ENCODE assay signal across 8 mouse cellular contexts in genomic region chr10:28074653-28075451, GRCm38 (mm10). TPM values are rescaled to one million over a fixed set of nuclear protein-coding genes. Genes with fewer than 3 reads are reported as not detected.
DNase-seq lines count a peak whose midpoint lies in the region; ATAC-seq and TF ChIP-seq lines count a peak whose summit lies in the region.

Ptprk (plus strand) TSS chr10:28074820.

- under 1% methylated on average over 76 of the region's 77 CpGs for WGBS in forebrain, postnatal 0 days
- WGBS in liver, postnatal 0 days (ENCODE audit: insufficient replicate concordance), result under 1% methylated on average over 59 of the region's 77 CpGs

- peak; percentile 65 for TF ChIP-seq POLR2A in ES-Bruce4 (IDR thresholded peaks at IDR 0.05; ENCODE audit: insufficient read depth, low read length)

- no peak for TF ChIP-seq EP300 in ES-Bruce4 (IDR thresholded peaks at IDR 0.05; ENCODE audit: insufficient read depth, low read depth, low read length)
- TF ChIP-seq EP300 in liver, postnatal 0 days (IDR thresholded peaks at IDR 0.05; ENCODE audit: low read depth), result no peak

- H3K9me3 ChIP-seq in ES-Bruce4 (replicated peaks; ENCODE audit: control insufficient read depth, insufficient read depth, low read length, poor library complexity, severe bottlenecking), result no peaks in the 10 kb centered on the region
- H3K9me3 ChIP-seq in forebrain, postnatal 0 days (ENCODE audit: low read length), result no peaks in the 10 kb centered on the region
- no peaks in the 10 kb centered on the region for H3K9me3 ChIP-seq in liver, postnatal 0 days (ENCODE audit: low read length)

- H3K27ac ChIP-seq in ES-Bruce4 (ENCODE audit: insufficient read depth, low read length), result peak within 1 kb of the TSS; percentile 77
- peak within 1 kb of the TSS; percentile 87 for H3K27ac ChIP-seq in forebrain, postnatal 0 days (ENCODE audit: low read depth, low read length)
- H3K27ac ChIP-seq in liver, postnatal 0 days (ENCODE audit: low read depth), result peak within 1 kb of the TSS; percentile 88

- TF ChIP-seq CTCF in ES-Bruce4 (IDR thresholded peaks at IDR 0.05; ENCODE audit: low read depth, low read length), result peak; percentile 15
- TF ChIP-seq CTCF in forebrain, postnatal 0 days (IDR thresholded peaks at IDR 0.05; ENCODE audit: low read depth), result 0 out of 2 replicates have a peak, but pooled peaks have one; percentile 8
- TF ChIP-seq CTCF in liver, postnatal 0 days (IDR thresholded peaks at IDR 0.05; ENCODE audit: low read depth), result no peak

- peak within 1 kb of the TSS; percentile 86 for H3K9ac ChIP-seq in ES-Bruce4 (ENCODE audit: low read depth, poor library complexity, severe bottlenecking)
- H3K9ac ChIP-seq in forebrain, postnatal 0 days, result peak within 1 kb of the TSS; percentile 85
- peak within 1 kb of the TSS; percentile 81 for H3K9ac ChIP-seq in liver, postnatal 0 days (replicated peaks)

- H3K4me1 ChIP-seq in ES-Bruce4 (ENCODE audit: control insufficient read depth, insufficient read depth, low read length), result no peaks in the 10 kb centered on the region
- H3K4me1 ChIP-seq in forebrain, postnatal 0 days (ENCODE audit: insufficient read depth), result peaks cover 8% of the 10 kb centered on the region; the same call in 1 of the 2 replicates
- H3K4me1 ChIP-seq in liver, postnatal 0 days (ENCODE audit: insufficient read depth), result peaks cover 3% of the 10 kb centered on the region; the same call in 1 of the 2 replicates

- peak within 1 kb of the TSS; percentile 69 for H3K4me2 ChIP-seq in forebrain, postnatal 0 days (ENCODE audit: low read depth)
- peak within 1 kb of the TSS; percentile 75 for H3K4me2 ChIP-seq in liver, postnatal 0 days (ENCODE audit: low read depth, low read length)

- intact Hi-C loops in heart, postnatal 25 days (cut with DNase I), result loop anchor here (2.0 to 5.0 kb wide), 2 partner anchors 38 to 92 kb away; no protein-coding TSS in a partner anchor

- peak; percentile 49 for DNase-seq in cerebellum, adult 11-12 months
- DNase-seq in forebrain, postnatal 0 days, result peak; percentile 92
- peak; percentile 91 for DNase-seq in heart, postnatal 25 days (ENCODE audit: low spot score)
- peak; percentile 87 to 94 for DNase-seq in layer of hippocampus, adult 18-20 months (ENCODE audit: low spot score in 2 of 2)
- DNase-seq in liver, postnatal 0 days, result peak; percentile 89
- peak; percentile 91 for DNase-seq in ovary, adult 18-20 months (ENCODE audit: low spot score)
- DNase-seq in thymus, postnatal 25 days, result peak; percentile 40

- H3K27me3 ChIP-seq in ES-Bruce4 (ENCODE audit: control insufficient read depth, insufficient read depth, low read length, poor library complexity, severe bottlenecking), result no peaks in the 10 kb centered on the region
- no peaks in the 10 kb centered on the region for H3K27me3 ChIP-seq in forebrain, postnatal 0 days (ENCODE audit: insufficient read depth, low read length)
- H3K27me3 ChIP-seq in liver, postnatal 0 days (ENCODE audit: insufficient read depth, low read length), result 0 out of 2 replicates have a peak, but pooled peaks cover 4% of the 10 kb centered on the region

- H3K4me3 ChIP-seq in ES-Bruce4 (ENCODE audit: low read depth, low read length), result peak within 1 kb of the TSS; percentile 94
- peak within 1 kb of the TSS; percentile 73 for H3K4me3 ChIP-seq in forebrain, postnatal 0 days (ENCODE audit: low read depth, low read length)
- peak within 1 kb of the TSS; percentile 66 for H3K4me3 ChIP-seq in liver, postnatal 0 days (ENCODE audit: low read depth, low read length)

- no peaks in the 10 kb centered on the region for H3K36me3 ChIP-seq in ES-Bruce4 (ENCODE audit: control insufficient read depth, insufficient read depth, low read length, poor library complexity, severe bottlenecking)
- H3K36me3 ChIP-seq in forebrain, postnatal 0 days (ENCODE audit: insufficient read depth), result no peaks in the 10 kb centered on the region
- no peaks in the 10 kb centered on the region for H3K36me3 ChIP-seq in liver, postnatal 0 days (replicated peaks; ENCODE audit: insufficient read depth, low read length)

- peak; percentile 97 for ATAC-seq in forebrain, postnatal 0 days
- peak; percentile 97 for ATAC-seq in liver, postnatal 0 days

RNA-seq across cellular contexts. Expression of gene Ptprk, which starts in this region (rescaled TPM):
- 48.9 and 52.5 TPM in 2 replicates for polyA plus RNA-seq in ES-Bruce4 (2011; ENCODE audit: insufficient read depth, insufficient read length, low read depth, missing spikeins)
- total RNA-seq in forebrain, postnatal 0 days (2014; rRNA removed), result 66.8 and 96.9 TPM in 2 replicates
- 27.1 and 43.0 TPM in 2 replicates for polyA plus RNA-seq in forebrain, postnatal 0 days (2015; fragmentation: Nextera tagmentation; extraction: Ambion mirVana)
- 10 to 100 TPM; 25.2 to 27.0 TPM for total RNA-seq in heart, postnatal 25 days (2021)
- total RNA-seq in layer of hippocampus, adult 18-20 months (2021), result 10 to 100 TPM; 46.8 to 50.1 TPM
- 9.1 and 11.1 TPM in 2 replicates for polyA plus RNA-seq in liver, postnatal 0 days (2015; fragmentation: Nextera tagmentation; extraction: Ambion mirVana)

Comparison
In these comparisons a context has a peak if more than half of its experiments do, and no peak if none do; other contexts are left out.
1. Peak in every context shown above with its lines: DNase-seq, ATAC-seq, H3K4me3 ChIP-seq and H3K27ac ChIP-seq.
2. DNase-seq: peak in every context shown above with its lines; median percentile 92 in forebrain, postnatal 0 days; 91 in heart, postnatal 25 days; 91 in ovary, adult 18-20 months; 90 in layer of hippocampus, adult 18-20 months; 89 in liver, postnatal 0 days; 49 in cerebellum, adult 11-12 months; 40 in thymus, postnatal 25 days.